In genomic region chr9:52839996-52840395, GRCm38 (mm10) we compare ENCODE assay signal across 24 mouse cellular contexts.
"Had no signal": no experiment of that assay in that cellular context is flagged by ENCODE, and none has a peak within 500 bp of the region (broad histone marks: within the 10 kb centered on the region; RNA-seq: fewer than 3 reads in every experiment).

No protein-coding gene starts in this region.

- H3K27ac ChIP-seq: kidney, embryonic 15.5 days; limb, embryonic 10.5 days; limb, embryonic 13.5 days; liver, embryonic 12.5 days; liver, embryonic 15.5 days; lung, embryonic 15.5 days; midbrain, embryonic 10.5 days; neural tube, embryonic 12.5 days; neural tube, embryonic 15.5 days; stomach, postnatal 0 days had no signal

- H3K4me2 ChIP-seq: kidney, embryonic 15.5 days; limb, embryonic 13.5 days; liver, embryonic 12.5 days; liver, embryonic 15.5 days; lung, embryonic 15.5 days; neural tube, embryonic 12.5 days; neural tube, embryonic 15.5 days had no signal

- H3K9ac ChIP-seq: kidney, embryonic 15.5 days; limb, embryonic 13.5 days; liver, embryonic 12.5 days; liver, embryonic 15.5 days; lung, embryonic 15.5 days; neural tube, embryonic 12.5 days; neural tube, embryonic 15.5 days had no signal

- ATAC-seq: liver, embryonic 12.5 days had no signal

- DNase-seq: kidney, postnatal 10 days; kidney, postnatal 36 days; liver; lung, adult 18-20 months; lung, postnatal 10 days; lung, postnatal 36 days; midbrain, embryonic 14.5 days; right cerebral cortex, adult 18-20 months; right cerebral cortex, postnatal 14 days; right cerebral cortex, postnatal 4 days; thymus, adult 2 months; thymus, postnatal 14 days; thymus, postnatal 4 days had no signal

- H3K4me1 ChIP-seq: kidney, embryonic 15.5 days; limb, embryonic 10.5 days; limb, embryonic 13.5 days; liver, embryonic 12.5 days; liver, embryonic 15.5 days; lung, embryonic 15.5 days; megakaryocyte, embryonic 14.5 days; midbrain, embryonic 10.5 days; neural tube, embryonic 12.5 days; neural tube, embryonic 15.5 days had no signal

- H3K4me3 ChIP-seq: kidney, embryonic 15.5 days; limb, embryonic 10.5 days; limb, embryonic 13.5 days; liver, embryonic 12.5 days; liver, embryonic 15.5 days; lung, embryonic 15.5 days; megakaryocyte, embryonic 14.5 days; midbrain, embryonic 10.5 days; neural tube, embryonic 12.5 days; neural tube, embryonic 15.5 days had no signal

- H3K36me3 ChIP-seq: kidney, embryonic 15.5 days; limb, embryonic 10.5 days; limb, embryonic 13.5 days; liver, embryonic 12.5 days; liver, embryonic 15.5 days; lung, embryonic 15.5 days; midbrain, embryonic 10.5 days; neural tube, embryonic 12.5 days; neural tube, embryonic 15.5 days had no signal

- H3K27me3 ChIP-seq: kidney, embryonic 15.5 days; limb, embryonic 13.5 days; liver, embryonic 12.5 days; liver, embryonic 15.5 days; lung, embryonic 15.5 days; neural tube, embryonic 12.5 days; neural tube, embryonic 15.5 days had no signal

- H3K9me3 ChIP-seq: kidney, embryonic 15.5 days; limb, embryonic 10.5 days; limb, embryonic 13.5 days; liver, embryonic 12.5 days; liver, embryonic 15.5 days; lung, embryonic 15.5 days; megakaryocyte, embryonic 14.5 days; midbrain, embryonic 10.5 days; neural tube, embryonic 12.5 days; neural tube, embryonic 15.5 days had no signal
